Mouse (Mus musculus) testis, adult 2 months (tissue): ENCODE measurements at regions not wholly inside any gene's neighbourhood (a gene's known extent, or its start where the extent isn't known, plus 50 kb on each side); places are given as distances from the start of the nearest gene placed in this dataset.

ENCODE experiments used
- H3K27ac ChIP-seq: fragments of 200-500 bp; 2 replicates; pipeline ENCODE4 v1.5.1; 2012; ENCODE audit warnings: low read depth, low read length; ENCODE audit not compliant: control insufficient read depth, insufficient read depth
- H3K27me3 ChIP-seq: fragments of 200-500 bp; 2 replicates; pipeline ENCODE4 v1.6.1; 2012; ENCODE audit warnings: mild to moderate bottlenecking, low read length, moderate library complexity; ENCODE audit not compliant: control insufficient read depth, insufficient read depth
- H3K36me3 ChIP-seq: fragments of 200-500 bp; 2 replicates; pipeline ENCODE4 v1.6.1; 2012; ENCODE audit warnings: mild to moderate bottlenecking, low read length; ENCODE audit not compliant: control insufficient read depth, insufficient read depth
- H3K4me1 ChIP-seq: fragments of 200-500 bp; 2 replicates; pipeline ENCODE4 v1.6.1; 2012; ENCODE audit warnings: low read length; ENCODE audit not compliant: control insufficient read depth, insufficient read depth
- H3K4me3 ChIP-seq: fragments of 200-500 bp; 2 replicates; pipeline ENCODE4 v1.5.1; 2012; ENCODE audit warnings: low read depth, mild to moderate bottlenecking, low read length, moderate library complexity, mixed read lengths; ENCODE audit not compliant: control insufficient read depth
- CTCF ChIP-seq: fragments of 200-500 bp; IDR thresholded peaks from 2 replicates; pipeline ENCODE4 v1.5.1; 2012; ENCODE audit warnings: low read depth, mild to moderate bottlenecking, inconsistent platforms, low read length, moderate library complexity; ENCODE audit not compliant: control insufficient read depth, insufficient read depth, insufficient replicate concordance
- POLR2A ChIP-seq: fragments of 200-500 bp; IDR thresholded peaks from 2 replicates; pipeline ENCODE4 v1.6.1; 2012; ENCODE audit warnings: low read depth, mild to moderate bottlenecking, inconsistent platforms, low read length, moderate library complexity; ENCODE audit not compliant: control insufficient read depth

DNA sequence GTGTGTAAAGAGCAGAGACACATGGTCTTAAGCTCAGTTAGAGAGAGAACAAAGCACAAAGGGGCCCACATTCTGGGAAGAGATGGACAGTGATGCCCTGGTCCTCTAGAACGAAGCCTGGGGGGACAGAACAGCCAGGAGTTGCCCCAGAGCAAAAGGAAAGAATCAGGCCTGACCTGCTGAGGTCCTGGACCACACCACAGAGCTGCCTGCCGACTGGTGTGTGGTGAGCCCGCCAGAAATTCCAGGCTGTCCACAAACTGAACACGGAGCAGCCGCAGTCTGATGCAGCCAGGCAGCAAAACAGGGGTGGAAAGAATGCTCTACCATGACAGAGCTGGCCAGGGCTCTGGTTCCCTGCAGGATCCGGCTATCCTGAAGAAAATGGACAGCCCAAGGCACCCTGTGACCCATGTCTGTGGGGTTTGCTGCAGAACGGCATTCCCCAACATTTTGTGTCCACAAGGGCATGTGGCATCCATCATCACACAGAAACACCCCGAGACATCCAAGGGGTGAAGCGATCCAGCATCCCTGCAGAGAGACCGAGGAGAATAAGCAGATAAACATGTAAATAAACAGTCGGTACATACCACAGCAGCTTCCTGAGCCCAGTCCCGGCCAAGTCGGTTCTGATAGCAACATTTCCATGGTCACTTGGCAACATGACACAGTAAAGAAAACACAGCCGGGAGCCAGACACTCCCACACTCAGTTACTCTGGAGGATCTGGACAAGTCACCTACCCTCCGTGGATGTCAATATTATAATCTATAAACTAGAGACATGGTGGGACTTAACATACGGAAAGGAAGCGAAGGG, 65.3 kb upstream of the Pomp start:
- H3K4me1 ChIP-seq, result no peaks in the 10 kb centered on the region
- H3K4me3 ChIP-seq, result no peak overlapping the region
- no peaks in the 10 kb centered on the region for H3K27me3 ChIP-seq
- no peak overlapping the region for H3K27ac ChIP-seq
- H3K36me3 ChIP-seq, result no peaks in the 10 kb centered on the region
- TF ChIP-seq CTCF (no peak), POLR2A (no peak)

DNA sequence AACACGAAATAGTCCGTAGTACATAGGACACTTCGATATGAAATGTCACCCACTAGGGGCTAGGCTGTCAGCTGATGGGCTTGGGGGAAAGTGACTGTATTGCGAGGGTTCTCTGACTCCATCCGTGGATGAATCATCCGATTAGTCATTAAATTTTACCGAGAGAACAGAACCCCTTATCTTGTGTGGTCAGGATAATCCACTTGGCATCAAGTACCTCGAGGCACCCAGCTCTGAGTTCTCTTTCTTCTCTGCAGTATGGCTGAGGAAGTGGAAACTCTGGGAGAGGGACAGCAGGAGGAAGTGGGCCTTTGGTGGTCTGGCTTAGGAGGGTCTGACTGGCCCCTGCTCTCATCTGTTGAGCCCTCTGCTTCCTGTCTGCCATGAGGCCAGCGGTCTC, 67.2 kb upstream of the Pomp start:
- Histone ChIP-seq H3K4me1 (peaks cover 2% of the 10 kb centered on the region; the same call in 1 of the 2 replicates), H3K27ac (no peak overlapping the region), H3K27me3 (no peaks in the 10 kb centered on the region), H3K4me3 (no peak overlapping the region), H3K36me3 (no peaks in the 10 kb centered on the region)
- no peak for TF ChIP-seq CTCF
- no peak for TF ChIP-seq POLR2A

DNA sequence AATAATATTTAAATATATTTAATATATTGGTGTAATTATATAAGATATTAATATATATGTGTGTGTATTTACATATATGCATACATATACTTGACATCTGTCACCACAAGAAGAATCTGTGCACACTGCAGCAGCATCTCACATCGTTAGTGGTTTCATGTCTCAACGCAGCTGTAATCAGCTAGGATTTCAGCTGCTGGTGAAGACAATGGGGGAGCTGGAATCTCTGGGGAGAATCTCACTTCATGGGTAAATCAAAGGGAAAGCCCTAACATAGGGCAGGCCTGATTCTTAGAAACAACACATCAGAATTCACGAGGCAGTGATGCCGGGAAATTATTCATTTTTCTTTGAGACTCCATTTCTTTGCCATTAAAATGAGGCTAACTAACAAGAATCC, 66.8 kb upstream of the Flt1 start:
- Histone ChIP-seq H3K27me3 (no peaks in the 10 kb centered on the region), H3K36me3 (no peaks in the 10 kb centered on the region), H3K4me3 (no peak overlapping the region), H3K4me1 (peaks cover 2% of the 10 kb centered on the region; the same call in 1 of the 2 replicates), H3K27ac (no peak overlapping the region)
- no peak for TF ChIP-seq CTCF
- TF ChIP-seq POLR2A, result no peak

DNA sequence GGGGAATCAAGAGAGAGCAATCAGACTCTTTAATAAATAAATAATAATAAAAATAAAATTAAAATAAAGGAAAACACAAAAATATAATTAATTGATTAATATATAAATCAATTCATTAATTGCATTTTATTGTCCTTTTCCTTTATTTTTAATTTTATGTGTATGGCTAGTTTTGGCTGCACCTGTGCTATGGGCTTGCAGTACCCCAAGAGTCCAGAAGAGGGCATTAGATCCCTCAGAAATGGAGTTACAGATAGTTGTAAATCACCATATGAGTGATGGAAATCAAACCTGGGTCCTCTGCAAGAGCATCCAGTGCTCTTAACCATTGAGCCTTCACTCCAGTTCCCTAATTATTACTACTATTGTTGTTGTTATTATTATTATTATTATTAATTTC, 65.3 kb upstream of the Flt1 start:
- H3K4me1 ChIP-seq, result peaks cover 2% of the 10 kb centered on the region
- H3K36me3 ChIP-seq, result no peaks in the 10 kb centered on the region
- H3K27ac ChIP-seq, result no peak overlapping the region
- TF ChIP-seq CTCF, result no peak
- TF ChIP-seq POLR2A, result no peak
- H3K4me3 ChIP-seq, result no peak overlapping the region
- no peaks in the 10 kb centered on the region for H3K27me3 ChIP-seq

DNA sequence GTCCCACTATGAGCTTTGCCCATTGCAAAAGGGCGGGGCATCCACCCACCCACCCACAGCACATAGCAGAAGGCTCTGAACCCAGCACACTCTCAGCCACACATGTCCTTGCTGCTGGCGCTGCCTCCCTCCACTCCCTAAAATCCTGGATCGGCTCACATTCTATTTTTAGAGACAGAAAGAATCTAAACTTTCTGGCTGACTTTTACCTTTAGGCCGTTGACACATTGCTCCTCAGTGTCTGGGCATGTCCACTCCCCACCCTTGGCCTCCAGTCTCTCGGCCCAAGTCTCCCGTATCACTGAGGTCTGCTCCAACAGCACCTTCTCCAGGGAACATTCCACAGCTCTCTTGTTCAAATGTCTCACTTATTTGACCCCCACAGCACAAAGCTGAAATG, 62.7 kb upstream of the Flt1 start:
- Histone ChIP-seq H3K27me3 (no peaks in the 10 kb centered on the region), H3K27ac (no peak overlapping the region), H3K36me3 (no peaks in the 10 kb centered on the region), H3K4me3 (peak overlapping the region; percentile 20), H3K4me1 (peaks cover 2% of the 10 kb centered on the region)
- no peak for TF ChIP-seq CTCF
- TF ChIP-seq POLR2A, result no peak

DNA sequence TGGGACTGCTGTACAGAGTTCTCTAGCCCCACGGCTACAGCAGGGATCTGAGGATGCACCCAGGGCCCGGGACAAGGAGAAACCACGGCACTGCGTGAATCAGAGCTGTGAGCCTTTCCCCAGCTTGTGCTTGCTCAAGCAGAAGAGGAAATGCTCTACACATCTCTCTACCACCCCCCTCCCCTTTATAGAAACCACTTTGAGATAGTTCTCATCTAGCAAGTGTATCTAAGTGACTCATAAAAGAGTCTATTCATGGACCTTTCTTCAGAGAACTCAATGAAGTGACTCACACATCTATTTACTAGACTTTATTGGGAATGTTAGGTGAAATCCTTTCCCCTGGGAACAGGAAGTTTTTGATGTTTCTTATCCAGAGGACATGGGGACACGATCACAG, 61.0 kb upstream of the Flt1 start:
- Histone ChIP-seq H3K27ac (no peak overlapping the region), H3K27me3 (no peaks in the 10 kb centered on the region), H3K4me1 (peaks cover 2% of the 10 kb centered on the region), H3K36me3 (no peaks in the 10 kb centered on the region), H3K4me3 (no peak overlapping the region)
- TF ChIP-seq CTCF (no peak), POLR2A (no peak)

DNA sequence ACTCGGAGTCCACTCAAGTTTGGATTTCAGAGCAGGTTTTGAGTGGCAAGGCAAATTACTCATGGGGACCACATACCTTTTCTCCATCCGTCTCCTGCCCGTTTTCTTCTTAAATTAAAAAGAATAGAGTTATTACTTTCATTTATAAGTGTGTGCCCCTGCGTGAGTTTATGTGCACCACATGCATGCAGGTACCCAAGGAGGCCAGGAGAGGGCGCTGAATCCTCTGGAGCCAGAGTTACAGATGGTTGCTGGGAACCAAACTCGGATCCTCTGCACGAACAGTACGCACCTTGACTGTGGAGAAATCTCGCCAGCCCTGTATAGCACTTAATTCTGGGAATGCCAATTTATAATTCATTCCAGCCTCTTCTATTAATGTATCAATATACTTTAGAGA, 58.3 kb upstream of the Flt1 start:
- Histone ChIP-seq H3K4me1 (peaks cover 2% of the 10 kb centered on the region), H3K27me3 (no peaks in the 10 kb centered on the region), H3K4me3 (no peak overlapping the region), H3K27ac (no peak overlapping the region), H3K36me3 (no peaks in the 10 kb centered on the region)
- no peak for TF ChIP-seq POLR2A
- peak; percentile 59; the same call in 1 of the 2 replicates for TF ChIP-seq CTCF

DNA sequence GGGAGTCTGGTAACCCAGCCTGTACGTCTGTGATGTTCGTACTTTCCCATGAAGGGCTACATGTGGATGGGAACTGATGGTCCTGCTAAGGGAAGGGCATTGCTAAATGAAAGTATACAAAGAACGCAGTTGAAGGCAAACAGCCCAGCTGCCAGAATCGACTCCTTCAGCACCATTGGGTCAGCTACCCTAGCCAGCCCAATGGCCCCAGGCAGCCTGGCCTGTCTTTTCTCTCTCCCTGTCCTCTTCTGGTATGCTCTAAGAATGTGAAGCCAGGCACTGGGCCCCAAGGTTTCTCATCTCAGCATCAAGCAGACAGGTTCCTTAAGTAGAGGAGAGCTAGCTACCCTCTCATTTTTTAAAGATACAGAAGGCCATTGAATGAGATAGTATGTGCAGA, 57.7 kb upstream of the Flt1 start:
- Histone ChIP-seq H3K4me3 (no peak overlapping the region), H3K36me3 (no peaks in the 10 kb centered on the region), H3K27me3 (no peaks in the 10 kb centered on the region), H3K4me1 (peaks cover 2% of the 10 kb centered on the region), H3K27ac (no peak overlapping the region)
- TF ChIP-seq CTCF, result no peak
